Mouse (Mus musculus) ES-Bruce4 (cell line): ENCODE data around the gene Cxcl3. TPM values are rescaled to one million over a fixed set of nuclear protein-coding genes. Genes with fewer than 3 reads are reported as not detected.

Experiments used
- H3K27ac ChIP-seq: 2 replicates; pipeline ENCODE4 v1.5.1; 2012; ENCODE audit warnings: low read length, inconsistent platforms; ENCODE audit not compliant: insufficient read depth
- H3K27me3 ChIP-seq: 2 replicates; pipeline ENCODE4 v1.6.1; 2012; ENCODE audit warnings: mild to moderate bottlenecking, low read length, inconsistent platforms; ENCODE audit not compliant: control insufficient read depth, poor library complexity, insufficient read depth, severe bottlenecking
- H3K36me3 ChIP-seq: 2 replicates; pipeline ENCODE4 v1.6.1; 2012; ENCODE audit warnings: inconsistent platforms, mild to moderate bottlenecking, low read length, moderate library complexity; ENCODE audit not compliant: control insufficient read depth, poor library complexity, insufficient read depth, severe bottlenecking
- H3K4me1 ChIP-seq: one replicate; pipeline ENCODE4 v1.8.1; 2011; ENCODE audit warnings: low read length; ENCODE audit not compliant: control insufficient read depth, insufficient read depth
- H3K4me3 ChIP-seq: 2 replicates; pipeline ENCODE4 v1.5.1; 2011; ENCODE audit warnings: low read depth, mild to moderate bottlenecking, low read length
- H3K9ac ChIP-seq: 2 replicates; pipeline ENCODE4 v1.6.1; 2012; ENCODE audit warnings: low read depth, mild to moderate bottlenecking, inconsistent platforms; ENCODE audit not compliant: poor library complexity, severe bottlenecking
- H3K9me3 ChIP-seq: replicated peaks from 2 replicates; pipeline ENCODE4 v1.6.1; 2012; ENCODE audit warnings: mild to moderate bottlenecking, low read length, inconsistent platforms; ENCODE audit not compliant: control insufficient read depth, poor library complexity, insufficient read depth, severe bottlenecking
- CTCF ChIP-seq: IDR thresholded peaks from one replicate; pipeline ENCODE4 v1.8.1; 2011; ENCODE audit warnings: low read depth, low read length
- EP300 ChIP-seq: IDR thresholded peaks from 2 replicates; pipeline ENCODE4 v1.6.1; 2011; ENCODE audit warnings: low read depth, low read length; ENCODE audit not compliant: insufficient read depth
- POLR2A ChIP-seq: IDR thresholded peaks from one replicate; pipeline ENCODE4 v1.8.1; 2011; ENCODE audit warnings: low read length; ENCODE audit not compliant: insufficient read depth
- polyA plus RNA-seq: library from polyadenylated mRNA; stranded (reverse); fragments of >200 nt; gene quantifications from 2 replicates; pipeline ENCODE4 v1.2.4, GENCODE M21; 2011; ENCODE audit warnings: low read depth; ENCODE audit not compliant: missing spikeins, insufficient read depth, insufficient read length

The Cxcl3 gene
- polyA plus RNA-seq, 1 experiment, result not detected

DNA sequence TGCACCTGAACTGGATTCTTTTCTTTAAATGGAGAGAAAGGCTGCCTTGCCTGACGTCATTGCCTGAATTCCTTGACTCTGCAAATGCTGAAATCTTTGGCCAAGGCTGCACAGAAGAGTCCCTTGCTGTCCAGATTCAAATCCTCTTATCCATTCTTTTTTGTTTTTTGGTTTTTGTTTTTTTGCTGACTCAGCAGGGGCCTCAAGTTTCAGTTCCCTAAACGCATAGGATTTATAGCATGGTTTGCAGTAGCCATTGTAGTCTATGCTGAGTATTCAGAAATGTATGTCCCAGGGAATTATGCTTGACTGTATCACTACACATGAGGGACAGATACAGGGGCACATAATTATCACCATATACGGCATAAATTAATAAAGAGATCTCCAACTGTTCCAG is 14.5 kb upstream of the Cxcl3 start:
- Histone ChIP-seq H3K27me3 (no peaks in the 10 kb centered on the region; the same call in 1 of the 2 replicates), H3K9me3 (no peaks in the 10 kb centered on the region), H3K9ac (no peak overlapping the region), H3K27ac (no peak overlapping the region), H3K4me1 (no peaks in the 10 kb centered on the region), H3K4me3 (no peak overlapping the region), H3K36me3 (no peaks in the 10 kb centered on the region)
- TF ChIP-seq CTCF (no peak), POLR2A (no peak), EP300 (no peak)

- H3K36me3 ChIP-seq, result no peaks in the 10 kb centered on the region
- no peaks in the 10 kb centered on the region for H3K9me3 ChIP-seq
- H3K4me1 ChIP-seq, result no peaks in the 10 kb centered on the region
- TF ChIP-seq POLR2A (no peak), EP300 (no peak), CTCF (no peak)
- no peak within 1 kb of the TSS for H3K9ac ChIP-seq
- H3K27ac ChIP-seq, result no peak within 1 kb of the TSS
- no peaks in the 10 kb centered on the region; the same call in 1 of the 2 replicates for H3K27me3 ChIP-seq
- H3K4me3 ChIP-seq, result no peak within 1 kb of the TSS
These were observed 13.8 kb upstream of the Cxcl3 start, which contains the start of gene Pf4 for GRCm38 (mm10) chr5:90771880-90772653. Gene Pf4, plus strand, starts transcription at chr5:90772435.

- Histone ChIP-seq H3K36me3 (no peaks in the 10 kb centered on the region), H3K27ac (no peak overlapping the region), H3K9me3 (no peaks in the 10 kb centered on the region), H3K9ac (no peak overlapping the region), H3K27me3 (no peaks in the 10 kb centered on the region; the same call in 1 of the 2 replicates), H3K4me3 (no peak overlapping the region), H3K4me1 (no peaks in the 10 kb centered on the region)
- no peak for TF ChIP-seq EP300
- no peak for TF ChIP-seq CTCF
- TF ChIP-seq POLR2A, result no peak
These were observed 10.3 kb upstream of the Cxcl3 start for GRCm38 (mm10) chr5:90775562-90775961.

- no peak overlapping the region for H3K9ac ChIP-seq
- H3K27me3 ChIP-seq, result no peaks in the 10 kb centered on the region
- no peaks in the 10 kb centered on the region for H3K4me1 ChIP-seq
- H3K36me3 ChIP-seq, result no peaks in the 10 kb centered on the region
- no peak overlapping the region for H3K27ac ChIP-seq
- H3K9me3 ChIP-seq, result no peaks in the 10 kb centered on the region
- TF ChIP-seq CTCF (no peak), POLR2A (no peak), EP300 (no peak)
- H3K4me3 ChIP-seq, result no peak overlapping the region
These were observed 8.3 kb upstream of the Cxcl3 start for GRCm38 (mm10) chr5:90777621-90778020.

- TF ChIP-seq CTCF, result no peak
- TF ChIP-seq POLR2A, result no peak
- TF ChIP-seq EP300, result no peak
- Histone ChIP-seq H3K9ac (no peak overlapping the region), H3K9me3 (no peaks in the 10 kb centered on the region), H3K4me1 (no peaks in the 10 kb centered on the region), H3K36me3 (no peaks in the 10 kb centered on the region), H3K27ac (no peak overlapping the region), H3K27me3 (no peaks in the 10 kb centered on the region), H3K4me3 (no peak overlapping the region)
These were observed 7.0 kb upstream of the Cxcl3 start for GRCm38 (mm10) chr5:90778856-90779255.

GRCm38 (mm10) chr5:90783697-90784096 is 2.2 kb upstream of the Cxcl3 start:
- Histone ChIP-seq H3K4me1 (no peaks in the 10 kb centered on the region), H3K27ac (no peak overlapping the region), H3K27me3 (no peaks in the 10 kb centered on the region), H3K9me3 (no peaks in the 10 kb centered on the region), H3K9ac (no peak overlapping the region), H3K4me3 (no peak overlapping the region), H3K36me3 (no peaks in the 10 kb centered on the region)
- TF ChIP-seq POLR2A (no peak), CTCF (no peak), EP300 (no peak)
